ENCODE assay signal across 10 mouse cellular contexts in the genomic region with DNA sequence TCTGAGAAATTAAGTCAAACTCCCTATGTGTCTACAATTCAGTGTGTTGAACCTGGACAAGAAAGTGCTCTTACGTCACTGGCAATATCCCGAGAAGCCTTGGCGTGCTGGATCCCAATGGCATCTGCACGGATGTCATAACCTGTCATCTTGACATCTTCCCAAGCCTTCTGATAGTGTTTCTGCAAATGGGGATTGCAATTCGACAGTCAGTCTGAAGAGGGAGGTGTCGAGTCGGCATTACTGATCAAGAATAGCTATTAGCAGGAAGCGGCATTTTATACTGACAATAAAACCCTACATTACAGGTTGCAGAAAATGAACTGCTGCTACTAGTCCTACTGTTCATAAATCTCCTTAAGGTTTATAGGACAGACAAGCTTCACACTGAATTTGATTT.
DNase-seq lines count a peak whose midpoint lies in the region; ATAC-seq and TF ChIP-seq lines count a peak whose summit lies in the region.
"Had no signal": no experiment of that assay in that cellular context is flagged by ENCODE, and none has a peak within 500 bp of the region (broad histone marks: within the 10 kb centered on the region; RNA-seq: fewer than 3 reads in every experiment).

No protein-coding gene starts in this region.

- H3K27me3 ChIP-seq in intestine, postnatal 0 days (replicated peaks; ENCODE audit: control insufficient read depth, insufficient read depth, low read length): no peaks in the 10 kb centered on the region
- H3K27me3 ChIP-seq in intestine, embryonic 16.5 days (replicated peaks; ENCODE audit: control insufficient read depth, insufficient read depth, low read length): no peaks in the 10 kb centered on the region
- H3K27me3 ChIP-seq in forebrain, embryonic 15.5 days: no peaks in the 10 kb centered on the region
- H3K27me3 ChIP-seq: embryonic facial prominence, embryonic 12.5 days; limb, embryonic 15.5 days had no signal

- H3K4me3 ChIP-seq in intestine, postnatal 0 days (ENCODE audit: low read depth, low read length): no peak overlapping the region
- H3K4me3 ChIP-seq in intestine, embryonic 16.5 days (ENCODE audit: low read length): no peak overlapping the region
- no peak overlapping the region for H3K4me3 ChIP-seq in bone marrow, adult 2 months (replicated peaks; ENCODE audit: control insufficient read depth, low read depth, low read length)
- no peak overlapping the region for H3K4me3 ChIP-seq in forebrain, embryonic 15.5 days
- H3K4me3 ChIP-seq: embryonic facial prominence, embryonic 12.5 days; limb, embryonic 15.5 days had no signal

- no peaks in the 10 kb centered on the region for H3K4me1 ChIP-seq in intestine, postnatal 0 days (replicated peaks; ENCODE audit: control insufficient read depth, insufficient read depth, low read length)
- no peaks in the 10 kb centered on the region for H3K4me1 ChIP-seq in intestine, embryonic 16.5 days (ENCODE audit: control insufficient read depth, insufficient read depth, low read length)
- no peaks in the 10 kb centered on the region for H3K4me1 ChIP-seq in bone marrow, adult 2 months (ENCODE audit: control insufficient read depth, insufficient read depth, low read length)
- no peaks in the 10 kb centered on the region for H3K4me1 ChIP-seq in forebrain, embryonic 15.5 days
- H3K4me1 ChIP-seq: embryonic facial prominence, embryonic 12.5 days; limb, embryonic 15.5 days had no signal

- 41% methylated on average over 8 of the region's 8 CpGs for WGBS in intestine, postnatal 0 days
- WGBS in intestine, embryonic 16.5 days: 54% methylated on average over 8 of the region's 8 CpGs
- WGBS in bone marrow, adult 2 months: 24% methylated on average over 8 of the region's 8 CpGs
- WGBS in forebrain, embryonic 15.5 days: 46% methylated on average over 8 of the region's 8 CpGs

- H3K9me3 ChIP-seq in intestine, postnatal 0 days (ENCODE audit: control insufficient read depth): no peaks in the 10 kb centered on the region
- H3K9me3 ChIP-seq in intestine, embryonic 16.5 days (ENCODE audit: control insufficient read depth, low read length): no peaks in the 10 kb centered on the region
- no peaks in the 10 kb centered on the region for H3K9me3 ChIP-seq in forebrain, embryonic 15.5 days
- H3K9me3 ChIP-seq: embryonic facial prominence, embryonic 12.5 days; limb, embryonic 15.5 days had no signal

- no peak for ATAC-seq in intestine, postnatal 0 days
- no peak for ATAC-seq in intestine, embryonic 16.5 days
- ATAC-seq in forebrain, embryonic 15.5 days (replicated peaks): 0 out of 2 replicates have a peak, but pooled peaks have one; percentile 23
- ATAC-seq in megakaryocyte, adult 5-6 weeks (ENCODE audit: poor library complexity, severe bottlenecking): 0 out of 2 replicates have a peak, but pooled peaks have one; percentile 49

- TF ChIP-seq CTCF in intestine, postnatal 0 days (IDR thresholded peaks at IDR 0.05; ENCODE audit: low read depth): peak; percentile 74
- peak; percentile 24; the same call in 1 of the 2 replicates for TF ChIP-seq CTCF in bone marrow, adult 2 months (IDR thresholded peaks at IDR 0.05; ENCODE audit: control insufficient read depth, insufficient read depth, low read length)

- H3K9ac ChIP-seq in intestine, postnatal 0 days (ENCODE audit: low read depth, low read length): no peak overlapping the region
- H3K9ac ChIP-seq in intestine, embryonic 16.5 days (ENCODE audit: low read depth, low read length): no peak overlapping the region
- H3K9ac ChIP-seq in forebrain, embryonic 15.5 days (replicated peaks): no peak overlapping the region
- H3K9ac ChIP-seq: embryonic facial prominence, embryonic 12.5 days; limb, embryonic 15.5 days had no signal

- peak; percentile 68 for DNase-seq in CD4-positive, CD25-positive, alpha-beta regulatory T cell, adult 2 months (ENCODE audit: low read depth, low spot score)
- DNase-seq in urinary bladder, adult 18-20 months (ENCODE audit: low spot score in 2 of 2): no peak
- DNase-seq in right cerebral cortex, postnatal 25 days: no peak

- H3K27ac ChIP-seq in intestine, postnatal 0 days (ENCODE audit: low read depth, low read length): no peak overlapping the region
- H3K27ac ChIP-seq in intestine, embryonic 16.5 days (ENCODE audit: low read length): no peak overlapping the region
- no peak overlapping the region for H3K27ac ChIP-seq in bone marrow, adult 2 months (ENCODE audit: control insufficient read depth, insufficient read depth, low read depth, low read length, poor library complexity)
- no peak overlapping the region for H3K27ac ChIP-seq in forebrain, embryonic 15.5 days (replicated peaks)
- H3K27ac ChIP-seq: embryonic facial prominence, embryonic 12.5 days; limb, embryonic 15.5 days had no signal

- no peaks in the 10 kb centered on the region for H3K36me3 ChIP-seq in intestine, postnatal 0 days (ENCODE audit: control insufficient read depth, insufficient read depth)
- no peaks in the 10 kb centered on the region for H3K36me3 ChIP-seq in intestine, embryonic 16.5 days (ENCODE audit: control insufficient read depth, insufficient read depth, low read length)
- no peaks in the 10 kb centered on the region for H3K36me3 ChIP-seq in forebrain, embryonic 15.5 days
- H3K36me3 ChIP-seq: embryonic facial prominence, embryonic 12.5 days; limb, embryonic 15.5 days had no signal

- no peak for TF ChIP-seq POLR2A in bone marrow, adult 2 months (IDR thresholded peaks at IDR 0.05; ENCODE audit: borderline replicate concordance, control insufficient read depth, low read depth, low read length)

- no peak overlapping the region for H3K4me2 ChIP-seq in intestine, postnatal 0 days (replicated peaks; ENCODE audit: low read depth)
- H3K4me2 ChIP-seq in intestine, embryonic 16.5 days (ENCODE audit: low read depth, low read length): no peak overlapping the region
- H3K4me2 ChIP-seq in forebrain, embryonic 15.5 days (replicated peaks): no peak overlapping the region
- H3K4me2 ChIP-seq: embryonic facial prominence, embryonic 12.5 days; limb, embryonic 15.5 days had no signal

Comparison
In these comparisons a context has a peak if more than half of its experiments do, and no peak if none do; other contexts are left out.
1. ATAC-seq: peak in forebrain, embryonic 15.5 days (single experiment) and megakaryocyte, adult 5-6 weeks (single experiment); none in intestine, postnatal 0 days (single experiment) and intestine, embryonic 16.5 days (single experiment).